Mouse (Mus musculus) left cerebral cortex, postnatal 25 days (tissue): ENCODE data around the gene Ccser2. TPM values are rescaled to one million over a fixed set of nuclear protein-coding genes. Genes with fewer than 3 reads are reported as not detected.
A peak's percentile ranks its signal among the peaks of the same experiment; 100 is the strongest.
"Not testable (repeated sequence)": the region's sequence is repeated elsewhere in the genome, so short reads cannot be mapped to it uniquely, and the experiment has no call there.

Experiments
- DNase-seq, 2 experiments: peaks; one replicate each; pipeline ENCODE4 v3.0.0; 2022; ENCODE audit warnings: low spot score in 2 of 2, mixed read lengths in 1 of 2
- intact Hi-C: fragments of 180-260 bp; cut with DNase I; formaldehyde crosslinking; loops from one replicate; pipeline ENCODE4 v1.15.1; 2025
- total RNA-seq, 2 experiments: library from RNA; stranded (reverse); gene quantifications; 2 replicates each; pipeline ENCODE4 v1.2.3; 2021

Gene Ccser2
- 10 to 100 TPM; 80.7 to 84.2 TPM for total RNA-seq

DNA sequence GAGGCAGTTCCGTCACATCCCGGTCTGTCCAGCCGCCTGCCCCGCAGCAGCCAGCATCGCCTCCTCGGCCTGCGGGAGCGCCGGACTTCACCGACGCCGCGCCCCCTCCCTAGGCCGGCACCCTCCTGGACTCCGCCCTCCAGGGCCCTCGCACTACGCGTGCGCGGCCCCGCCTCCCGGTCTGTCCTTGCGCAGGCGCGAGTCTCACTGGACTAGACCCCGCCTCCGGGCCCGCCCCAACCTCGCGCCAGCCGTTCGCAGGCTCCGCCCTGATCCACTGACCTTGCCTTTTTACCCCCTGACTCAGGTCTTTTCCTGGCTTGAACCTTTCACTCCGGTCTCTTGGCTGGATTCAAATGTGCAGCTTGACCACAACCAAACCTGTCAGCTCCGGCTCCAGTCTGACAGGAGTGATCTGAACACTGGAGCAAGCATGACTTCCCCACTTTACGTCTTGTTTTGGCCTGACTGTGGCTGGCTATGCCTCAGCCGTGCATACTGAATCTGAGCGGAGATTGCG, at the start of gene Ccser2:
Gene Ccser2, minus strand, starts transcription at position 150 of the 520 bp plus-strand sequence.
- peak; percentile 97 to 98 for DNase-seq
- intact Hi-C loops = loop anchor here (5.0 to 10.0 kb wide), 2 partner anchors 64 to 166 kb away; partner anchors contain the start of gene Ghitm

DNA sequence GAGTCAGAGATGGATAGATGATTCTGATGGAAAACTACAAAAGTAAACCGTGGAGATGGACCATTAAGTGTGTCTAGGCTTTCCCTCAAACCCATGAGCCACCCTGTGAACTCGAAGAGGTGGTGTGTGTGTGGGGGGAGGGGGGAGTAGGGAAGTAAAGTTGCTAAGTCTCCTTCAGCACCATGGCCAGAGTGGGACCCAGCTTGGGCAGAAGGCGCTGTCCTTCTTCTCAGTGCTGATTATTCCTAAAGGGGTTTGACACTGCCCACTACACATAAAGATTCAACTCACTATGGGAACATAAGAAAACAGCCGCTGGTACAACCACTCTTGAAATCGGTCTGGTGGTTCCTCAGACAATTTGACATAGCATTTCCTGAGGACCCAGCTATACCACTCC, 47.3 kb upstream of the Ccser2 start:
- DNase-seq = no peak
- intact Hi-C loops = no loop called here

DNA sequence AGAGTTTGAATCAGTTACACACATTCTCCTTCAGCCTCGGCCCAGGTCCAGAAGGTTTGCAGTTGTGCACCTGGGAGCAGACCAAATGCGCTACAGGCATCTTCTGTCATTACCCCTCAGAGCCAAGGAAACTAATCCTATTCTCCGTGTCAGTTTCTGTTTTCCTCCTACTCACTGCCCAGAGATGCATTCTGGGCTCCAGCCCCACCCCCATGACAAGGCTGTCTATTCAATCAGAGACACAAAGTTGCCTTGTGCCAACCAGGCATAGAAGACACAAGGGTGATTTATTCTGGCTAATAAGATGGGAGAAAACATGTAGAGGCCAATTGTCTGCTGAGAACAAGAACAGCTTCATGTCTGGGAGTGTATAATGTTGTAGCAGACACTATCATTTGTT, 45.1 kb upstream of the Ccser2 start:
- peak in 1 of 2 experiments; percentile 25 for DNase-seq
- intact Hi-C loops = no loop called here

DNA sequence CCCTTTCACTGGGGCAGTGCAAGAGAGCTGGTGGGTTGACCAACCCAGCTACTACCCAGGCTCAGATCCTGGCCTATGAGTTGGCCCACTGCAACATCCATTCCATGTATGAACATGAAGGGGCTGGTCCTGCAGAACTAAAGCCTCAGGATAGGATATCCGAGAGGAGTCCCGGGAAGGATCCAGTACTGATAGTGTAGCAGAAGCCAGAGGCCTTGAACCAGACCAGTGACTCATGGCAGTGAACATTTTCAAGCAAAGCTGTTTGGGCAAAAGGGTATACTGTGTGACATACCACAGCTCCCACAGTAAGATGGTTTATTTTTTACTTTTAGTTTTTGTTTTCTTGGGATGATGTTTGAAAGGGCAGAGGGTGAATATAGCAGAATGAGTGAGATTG, 41.1 kb upstream of the Ccser2 start:
- no peak for DNase-seq
- intact Hi-C loops = no loop called here

DNA sequence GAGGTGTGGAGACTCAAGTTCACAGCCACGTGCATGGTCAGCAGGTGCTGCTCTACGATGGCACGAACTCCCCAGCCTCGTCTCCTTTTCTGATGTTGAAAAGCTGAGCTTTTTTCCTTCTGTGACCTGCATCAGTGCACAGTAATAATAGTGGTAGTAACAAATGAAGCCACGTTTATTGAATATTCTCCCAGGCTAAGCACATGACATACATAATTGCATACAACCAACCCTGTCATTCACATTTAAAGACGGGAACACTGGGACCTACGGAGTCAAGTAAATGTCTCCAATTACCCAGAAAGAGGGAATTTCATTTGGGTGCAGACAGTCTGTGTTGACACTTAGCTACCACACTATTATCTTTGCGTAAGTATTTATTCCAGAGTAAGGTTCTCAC, 37.9 kb upstream of the Ccser2 start:
- no peak for DNase-seq
- intact Hi-C loops = no loop called here

DNA sequence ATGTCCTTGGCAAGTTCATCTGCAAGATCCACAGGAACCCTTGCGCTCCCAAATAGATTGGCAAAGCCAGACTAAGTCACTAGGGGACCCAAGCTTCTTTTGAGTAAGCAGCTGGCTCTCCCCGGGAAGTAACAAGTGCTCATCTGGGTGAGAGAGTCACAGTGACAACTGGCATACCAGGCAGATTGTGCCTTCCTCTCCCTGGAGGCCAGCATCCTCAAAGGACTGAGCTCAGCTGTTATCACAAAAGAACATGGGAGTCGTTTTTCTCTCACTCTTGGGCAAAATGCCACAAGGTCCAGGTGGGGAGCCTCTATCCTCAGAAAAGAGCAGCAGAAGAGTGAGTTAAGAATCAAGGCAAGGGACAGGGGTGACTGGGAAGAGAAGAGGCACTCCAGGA, 37.3 kb upstream of the Ccser2 start:
- no peak for DNase-seq
- intact Hi-C loops = no loop called here

DNA sequence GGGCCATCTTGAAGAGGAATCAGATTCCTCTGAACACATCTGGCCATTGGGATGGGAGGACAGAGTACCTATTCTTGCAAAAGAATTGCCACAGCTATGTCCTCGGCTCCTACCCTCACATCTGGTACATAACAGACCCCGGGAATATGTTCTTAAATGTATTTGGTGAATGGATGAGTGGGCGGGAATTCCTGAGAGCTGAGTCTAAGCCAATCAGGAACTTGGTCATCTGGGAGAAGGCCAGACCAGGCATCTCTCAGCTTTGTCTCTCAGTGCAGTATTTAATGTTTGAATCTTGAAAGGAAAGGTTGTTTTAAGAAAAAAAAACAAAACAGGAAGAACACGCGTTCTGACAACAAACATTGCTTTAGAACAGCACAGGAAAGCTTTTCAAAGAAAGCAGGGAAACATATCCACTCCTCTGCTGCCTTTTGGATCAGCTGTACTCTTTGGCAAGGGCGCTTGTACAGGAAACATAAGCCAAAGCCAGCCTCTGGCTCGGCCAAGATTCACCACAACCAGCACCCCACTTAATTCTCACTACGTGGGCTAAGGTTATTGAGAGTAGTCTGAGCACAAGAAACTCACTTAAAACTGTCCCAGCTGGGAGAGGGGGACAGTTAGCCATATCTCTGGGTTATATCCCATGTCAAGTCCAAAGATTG, 35.0 kb upstream of the Ccser2 start:
- no peak for DNase-seq
- intact Hi-C loops = no loop called here

DNA sequence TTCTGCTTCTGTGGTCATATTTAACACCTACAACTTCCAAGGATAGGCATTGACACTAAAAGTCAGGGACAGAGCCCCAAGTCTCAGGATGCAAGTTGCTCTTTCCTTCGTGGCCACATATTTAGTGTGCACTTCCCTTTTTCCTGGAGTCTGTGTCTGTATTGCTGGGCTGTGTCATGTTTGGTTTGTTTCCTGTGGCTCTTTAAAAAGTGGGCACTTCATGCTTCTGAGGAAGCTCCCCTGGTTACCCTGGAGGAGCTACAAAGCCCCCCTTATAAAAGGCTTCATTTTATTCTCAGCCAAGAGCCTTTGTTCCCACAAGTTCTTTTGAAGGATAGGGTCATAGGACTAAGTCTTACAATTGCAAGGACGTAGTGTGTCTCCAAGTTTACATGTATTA, 34.3 kb upstream of the Ccser2 start:
- intact Hi-C loops = no loop called here

DNA sequence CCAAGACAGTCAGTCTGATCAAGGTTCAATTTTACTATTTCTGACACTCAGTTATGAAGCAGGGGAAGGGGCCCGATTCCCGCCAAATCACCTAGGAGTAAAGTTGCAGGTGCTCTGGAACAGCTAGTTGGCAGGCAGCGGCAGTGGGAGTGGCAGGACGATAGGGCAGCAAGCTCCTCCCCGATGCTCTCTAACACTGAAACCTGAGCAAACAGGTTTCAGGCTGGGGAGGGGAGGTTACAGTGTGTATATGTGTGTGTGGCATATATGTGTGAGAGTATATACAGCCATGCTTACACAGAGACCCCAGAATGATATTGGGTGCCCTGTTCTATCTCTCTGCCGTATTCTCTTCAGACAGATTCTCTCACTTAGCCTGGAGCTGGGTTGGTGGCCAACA, 32.2 kb upstream of the Ccser2 start:
- intact Hi-C loops, DNase-seq: not testable (repeated sequence)

More for the DNA sequence above, 34.3 kb upstream of the Ccser2 start:
- DNase-seq = no peak

DNA sequence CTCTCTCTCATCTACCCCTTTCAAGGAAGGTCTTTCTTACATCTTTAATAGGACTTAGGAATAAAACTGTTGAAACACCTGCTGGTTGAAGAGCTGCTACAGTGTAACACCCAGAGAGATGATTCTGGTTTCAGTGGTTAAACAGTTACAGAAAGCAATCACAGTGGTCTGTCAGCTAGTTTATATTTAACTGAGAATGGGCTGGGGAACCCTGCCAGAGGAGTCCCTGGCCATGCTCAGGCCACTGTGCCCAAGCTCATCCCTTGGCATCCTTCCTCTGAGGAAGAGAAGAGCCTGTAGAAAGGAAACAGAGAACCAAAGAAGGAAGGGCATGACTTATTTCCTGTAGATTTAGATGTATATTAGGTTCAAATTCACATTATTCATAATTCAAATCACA, 21.2 kb upstream of the Ccser2 start:
- intact Hi-C loops = no loop called here
- no peak for DNase-seq

DNA sequence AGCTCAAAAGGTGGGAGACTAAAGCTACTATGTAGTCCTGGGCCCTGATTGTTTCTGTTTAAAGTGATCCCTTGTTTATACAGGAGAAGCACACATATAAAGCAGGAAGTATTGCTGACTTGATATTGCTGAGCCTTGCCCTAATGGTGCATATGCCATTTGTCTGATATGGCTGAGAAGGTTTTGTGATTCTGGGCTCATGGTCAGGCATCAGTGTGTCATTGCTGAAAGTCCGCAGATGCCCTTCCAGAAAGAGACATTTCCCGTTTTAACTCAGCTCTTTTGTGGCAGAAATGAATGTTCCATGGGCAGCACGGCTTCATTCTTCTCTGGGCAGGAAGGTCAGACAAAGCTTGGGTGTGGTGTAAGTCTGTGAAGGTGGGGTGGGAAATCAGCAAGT, 17.1 kb upstream of the Ccser2 start:
- intact Hi-C loops = no loop called here
- DNase-seq = no peak

DNA sequence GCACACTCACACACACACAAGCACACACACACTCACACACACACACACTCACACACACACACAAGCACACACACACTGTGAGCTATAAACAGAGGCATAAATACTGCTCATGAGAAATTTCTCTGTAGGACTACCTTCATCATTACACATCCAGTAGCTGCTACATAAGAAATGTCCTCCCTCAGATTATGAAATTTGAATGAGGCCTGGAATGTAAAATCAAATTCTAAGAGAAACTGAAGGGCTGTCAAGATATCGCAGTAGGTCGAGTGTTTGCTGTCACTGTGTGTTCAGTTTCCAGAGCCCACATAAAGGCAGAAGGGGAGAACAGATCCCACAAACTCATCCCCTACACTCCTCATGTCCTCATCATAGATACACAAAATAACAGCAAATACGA, 6.4 kb upstream of the Ccser2 start:
- no peak for DNase-seq
- intact Hi-C loops = no loop called here

DNA sequence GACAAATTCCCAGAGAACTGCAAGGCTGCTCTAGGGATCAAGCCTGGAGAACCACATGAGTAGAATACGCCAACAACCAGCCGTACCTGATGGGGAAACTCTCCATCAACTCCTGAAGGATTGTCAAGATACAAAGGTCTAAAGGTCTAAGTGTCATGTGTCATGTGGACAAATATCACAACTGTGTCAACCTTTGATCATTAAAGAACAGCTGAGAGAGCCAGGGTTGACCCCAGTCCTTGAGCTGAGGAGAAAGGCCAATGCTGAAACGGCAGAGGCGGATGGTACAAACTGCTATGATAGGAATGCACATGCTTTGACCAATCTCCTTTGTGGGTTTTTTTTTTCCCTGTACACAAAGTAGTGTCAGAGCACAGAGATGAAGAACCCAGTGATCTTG, 2.6 kb upstream of the Ccser2 start:
- intact Hi-C loops = no loop called here
- no peak for DNase-seq

DNA sequence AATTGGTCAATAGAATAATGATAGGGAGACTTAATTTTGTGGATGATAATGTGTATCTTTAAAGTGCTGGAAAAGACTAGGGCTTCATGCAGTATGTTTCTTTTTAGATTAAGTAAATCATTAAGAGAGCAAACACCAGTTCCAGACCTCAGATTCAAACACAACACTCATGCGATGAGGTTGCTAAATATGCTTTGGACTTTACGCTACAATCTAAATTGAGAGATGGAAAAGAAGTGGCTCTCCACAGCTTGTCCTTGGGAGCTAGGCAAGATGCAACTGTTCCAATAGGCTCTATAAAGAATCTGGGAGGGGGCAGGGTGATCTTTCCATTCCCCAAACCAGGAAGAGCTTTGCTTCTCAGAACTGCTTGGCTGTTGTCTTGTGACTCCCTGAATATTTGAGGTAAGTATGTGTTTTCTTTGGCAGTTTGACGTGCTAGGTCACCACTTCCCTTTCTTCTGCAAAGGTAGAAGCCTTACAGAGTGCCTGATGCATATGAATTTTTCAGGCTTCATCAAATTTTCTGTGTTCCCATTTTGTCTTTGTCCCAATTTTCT, 1.4 kb upstream of the Ccser2 start:
- no peak for DNase-seq
- intact Hi-C loops = loop anchor here (5.0 to 10.0 kb wide), 2 partner anchors 62 to 165 kb away; partner anchors contain the start of gene Ghitm

DNA sequence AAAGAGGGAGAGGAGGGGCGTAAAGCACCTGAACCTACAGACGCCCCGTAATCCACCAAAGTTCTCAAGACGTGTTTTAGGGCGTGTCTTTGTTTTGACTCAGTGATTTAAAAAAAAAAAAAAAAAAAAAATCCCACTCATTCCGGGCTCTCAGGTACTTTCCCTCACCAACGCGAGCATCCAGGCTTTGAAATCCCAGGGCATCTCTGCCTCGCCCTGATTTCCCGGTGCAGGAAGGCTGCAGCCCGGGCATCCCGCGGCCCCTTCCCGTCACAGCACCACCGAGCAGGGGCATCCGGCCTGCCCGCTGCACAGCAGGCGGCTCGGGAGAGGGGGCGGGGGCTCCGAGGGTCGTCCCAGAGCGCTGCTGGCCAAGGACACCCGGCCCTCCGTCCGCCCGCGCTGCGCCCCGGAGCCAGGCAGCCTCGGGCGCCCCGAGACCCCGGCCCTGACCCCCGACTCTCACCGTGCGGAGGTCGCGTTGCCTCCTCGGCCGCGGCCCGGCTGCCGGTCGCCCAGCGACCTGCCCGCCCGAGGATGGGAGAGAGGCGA, 425 bp downstream of the Ccser2 start:
- no peak for DNase-seq
- intact Hi-C loops = loop anchor here (5.0 to 10.0 kb wide), 2 partner anchors 64 to 167 kb away; partner anchors contain the start of gene Ghitm

DNA sequence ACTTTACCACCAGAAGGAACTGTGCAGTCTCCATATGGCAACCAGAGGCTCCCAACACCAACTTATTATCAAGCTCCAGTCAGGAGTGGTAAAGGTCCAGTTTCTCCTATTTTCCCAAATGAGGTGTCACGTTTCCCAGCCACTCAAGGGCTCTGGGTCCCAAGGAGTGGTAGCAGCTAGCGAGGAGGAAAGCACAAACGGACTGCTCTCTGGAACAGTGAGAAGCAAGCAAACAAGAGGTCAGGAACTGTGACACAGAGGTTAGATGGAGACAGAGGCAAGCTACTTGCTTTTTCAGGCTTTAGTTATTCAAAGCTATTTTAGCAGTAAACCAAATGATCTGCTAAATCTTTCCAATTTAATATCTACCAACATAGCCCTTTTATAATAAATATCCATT, 3.2 kb downstream of the Ccser2 start:
- no peak for DNase-seq
- intact Hi-C loops = loop anchor here (5.0 to 10.0 kb wide), 2 partner anchors 67 to 169 kb away; partner anchors contain the start of gene Ghitm

DNA sequence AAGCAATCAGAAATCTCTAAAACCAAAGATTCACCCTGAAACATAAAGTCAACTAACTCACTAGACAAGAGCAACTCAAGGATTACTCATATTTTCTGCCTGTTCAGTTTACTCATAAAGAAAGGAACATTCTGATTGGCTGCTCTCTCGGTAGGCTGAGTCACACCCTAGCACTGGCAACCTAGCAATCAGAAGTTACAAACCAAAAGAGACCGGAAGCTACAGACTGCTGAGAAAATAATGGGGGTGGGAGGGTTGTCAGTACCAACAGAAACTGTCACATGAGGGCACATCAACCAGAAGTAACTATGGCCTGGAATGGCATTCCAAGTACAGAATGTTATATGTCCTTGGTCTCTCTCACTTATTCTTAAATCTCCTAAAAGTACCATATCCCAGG, 6.1 kb downstream of the Ccser2 start:
- no peak for DNase-seq
- intact Hi-C loops = loop anchor here (10.0 kb wide), 1 partner anchor 172 kb away; the partner anchor contains the start of gene Ghitm

DNA sequence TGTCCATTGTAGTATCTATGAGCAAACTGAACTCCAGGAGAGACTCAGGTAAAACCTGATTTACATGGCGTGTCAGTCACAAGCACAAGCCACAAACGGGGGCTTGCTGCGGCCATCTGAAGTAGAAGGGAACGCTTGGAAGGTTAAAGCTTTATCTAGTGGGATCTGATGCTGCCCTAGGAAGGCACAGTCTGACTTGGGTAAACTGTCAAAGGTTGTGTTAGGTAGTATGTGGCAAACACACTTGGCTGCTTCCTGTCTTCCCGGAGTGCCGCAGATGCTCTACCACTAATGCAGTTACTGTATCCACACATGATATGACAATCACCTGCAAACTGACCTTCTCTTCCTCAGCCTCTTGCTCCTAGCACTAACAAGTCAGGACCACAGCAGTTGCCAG, 10.9 kb downstream of the Ccser2 start:
- intact Hi-C loops = no loop called here
- no peak for DNase-seq

DNA sequence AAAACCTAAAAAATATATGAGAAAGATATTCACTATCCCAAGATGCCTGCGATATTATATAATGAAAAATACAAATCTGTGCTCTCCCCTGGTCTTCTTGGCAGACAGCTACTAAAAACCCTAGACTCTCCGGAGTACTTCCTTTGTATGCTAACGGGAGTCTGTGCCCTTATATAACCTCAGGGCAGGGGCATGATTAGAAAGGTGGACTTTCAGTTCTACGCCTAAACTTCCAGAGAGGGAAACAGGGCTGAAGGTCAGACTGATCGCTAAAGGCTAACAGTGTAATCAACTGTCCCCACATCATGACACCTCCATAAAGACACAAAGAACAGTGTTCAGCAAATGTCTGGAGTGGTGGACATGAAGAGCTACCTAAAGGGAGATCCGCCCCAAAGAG, 11.3 kb downstream of the Ccser2 start:
- intact Hi-C loops = no loop called here
- no peak for DNase-seq

DNA sequence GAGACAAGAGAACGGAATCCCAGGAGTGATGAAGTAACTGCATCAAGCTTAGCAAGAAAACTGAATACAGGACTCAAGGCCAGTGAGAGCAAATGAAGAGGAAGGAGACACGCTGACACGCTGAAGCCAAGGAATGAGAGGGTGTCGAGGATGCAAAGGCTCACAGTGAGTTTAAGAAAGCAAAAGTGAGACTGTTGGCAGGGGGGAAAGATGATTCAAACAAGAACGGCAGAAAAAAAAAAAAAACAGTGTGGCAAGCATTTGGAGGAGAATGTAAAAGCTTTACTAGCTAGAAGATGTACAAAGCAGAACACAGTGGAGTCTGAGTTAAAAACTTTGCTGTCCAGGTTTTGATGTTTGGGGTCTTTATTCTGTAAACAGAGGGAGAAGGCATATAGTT, 11.9 kb downstream of the Ccser2 start:
- DNase-seq = no peak
- intact Hi-C loops = no loop called here
